ENCODE assay signal across 8 mouse cellular contexts in genomic region chr3:57735511-57736370, GRCm38 (mm10). TPM values are rescaled to one million over a fixed set of nuclear protein-coding genes. Genes with fewer than 3 reads are reported as not detected.
DNase-seq lines count a peak whose midpoint lies in the region; ATAC-seq and TF ChIP-seq lines count a peak whose summit lies in the region.

Gene Rnf13, plus strand, starts transcription at chr3:57736062.

- H3K9ac ChIP-seq in heart, embryonic 11.5 days (ENCODE audit: low read depth, low read length) = peak within 1 kb of the TSS; percentile 84
- peak within 1 kb of the TSS; percentile 79 for H3K9ac ChIP-seq in kidney, embryonic 16.5 days (replicated peaks; ENCODE audit: low read length)
- peak within 1 kb of the TSS; percentile 95 for H3K9ac ChIP-seq in liver, adult 2 months (ENCODE audit: low read depth, low read length)

- H3K79me2 ChIP-seq in C2C12 (ENCODE audit: control insufficient read depth, insufficient read depth) (peaks cover 32% of the 10 kb centered on the region), myocyte (ENCODE audit: control insufficient read depth, insufficient read depth) (peaks cover 25% of the 10 kb centered on the region)
- peaks cover 2% of the 10 kb centered on the region; the same call in 1 of the 2 replicates for H3K79me2 ChIP-seq in liver, adult 2 months (ENCODE audit: control insufficient read depth, insufficient read depth, low read length)

- H3K4me1 ChIP-seq in erythroblast, embryonic 14.5 days (ENCODE audit: control insufficient read depth) = peaks cover 21% of the 10 kb centered on the region
- 0 out of 2 replicates have a peak, but pooled peaks cover 2% of the 10 kb centered on the region for H3K4me1 ChIP-seq in heart, embryonic 11.5 days (ENCODE audit: control insufficient read depth, insufficient read depth, low read length)
- H3K4me1 ChIP-seq in kidney, embryonic 16.5 days (ENCODE audit: insufficient read depth, low read length) = peaks cover 11% of the 10 kb centered on the region
- H3K4me1 ChIP-seq in liver, adult 2 months (ENCODE audit: control insufficient read depth, insufficient read depth, low read length) = peaks cover 8% of the 10 kb centered on the region; the same call in 1 of the 2 replicates

- peak; percentile 98 for ATAC-seq in heart, embryonic 11.5 days (replicated peaks; ENCODE audit: insufficient number of reproducible peaks, low FRiP score, low TSS enrichment)
- peak; percentile 99 for ATAC-seq in kidney, embryonic 16.5 days (ENCODE audit: low FRiP score, low TSS enrichment)

- DNase-seq in brain, embryonic 14.5 days (ENCODE audit: low read depth) = peak; percentile 98
- peak; percentile 95 for DNase-seq in liver, adult 2 months (ENCODE audit: extremely low read depth, low read depth, low spot score)
- peak; percentile 91 for DNase-seq in splenic B cell, adult 2 months (ENCODE audit: low read depth, low spot score)

- TF ChIP-seq POLR2A in brain, embryonic 14.5 days (IDR thresholded peaks at IDR 0.05; ENCODE audit: borderline replicate concordance, extremely low read depth, insufficient read depth, insufficient read length, poor library complexity, severe bottlenecking) = peak; percentile 47; the same call in 1 of the 2 replicates
- TF ChIP-seq POLR2A in liver, adult 2 months (IDR thresholded peaks at IDR 0.05; ENCODE audit: extremely low read depth, insufficient read depth, low read length) = peak; percentile 69; the same call in 1 of the 2 replicates
- peak; percentile 46 for TF ChIP-seq POLR2A in myocyte (IDR thresholded peaks at IDR 0.05; ENCODE audit: insufficient read length, low read depth)

- peak within 1 kb of the TSS; percentile 83 for H3K4me2 ChIP-seq in heart, embryonic 11.5 days
- H3K4me2 ChIP-seq in kidney, embryonic 16.5 days (replicated peaks; ENCODE audit: low read depth, low read length) = peak within 1 kb of the TSS; percentile 73
- peak within 1 kb of the TSS; percentile 95 for H3K4me2 ChIP-seq in myocyte (ENCODE audit: low read depth)

- TF ChIP-seq CTCF in C2C12 (IDR thresholded peaks at IDR 0.05; ENCODE audit: control insufficient read depth, insufficient read depth, insufficient read length) = no peak
- TF ChIP-seq CTCF in brain, embryonic 14.5 days (IDR thresholded peaks at IDR 0.05; ENCODE audit: borderline replicate concordance, extremely low read depth, insufficient read depth, insufficient read length) = no peak
- no peak for TF ChIP-seq CTCF in liver, adult 2 months (IDR thresholded peaks at IDR 0.05; ENCODE audit: low read depth, low read length)

- peak within 1 kb of the TSS; percentile 91 for H3K27ac ChIP-seq in heart, embryonic 11.5 days (ENCODE audit: low read depth, low read length)
- peak within 1 kb of the TSS; percentile 98 for H3K27ac ChIP-seq in kidney, embryonic 16.5 days (ENCODE audit: low read length)
- peak within 1 kb of the TSS; percentile 99 for H3K27ac ChIP-seq in liver, adult 2 months (replicated peaks; ENCODE audit: insufficient read depth, low read depth, low read length)

- peak within 1 kb of the TSS; percentile 80 for H3ac ChIP-seq in C2C12 (ENCODE audit: control insufficient read depth, insufficient read length, low read depth)
- H3ac ChIP-seq in myocyte (ENCODE audit: control insufficient read depth, insufficient read length) = peak within 1 kb of the TSS; percentile 26

- WGBS in heart, embryonic 11.5 days (ENCODE audit: insufficient replicate concordance) = under 1% methylated on average over 59 of the region's 59 CpGs
- under 1% methylated on average over 59 of the region's 59 CpGs for WGBS in kidney, embryonic 16.5 days
- WGBS in liver, adult 2 months = under 1% methylated on average over 59 of the region's 59 CpGs

- H3K79me3 ChIP-seq in C2C12 (ENCODE audit: low read depth) = peaks cover 16% of the 10 kb centered on the region

- no peaks in the 10 kb centered on the region for H3K9me3 ChIP-seq in erythroblast, embryonic 14.5 days (ENCODE audit: control insufficient read depth, low read length)
- no peaks in the 10 kb centered on the region for H3K9me3 ChIP-seq in heart, embryonic 11.5 days (replicated peaks; ENCODE audit: control insufficient read depth, low read length)
- H3K9me3 ChIP-seq in kidney, embryonic 16.5 days (ENCODE audit: low read length) = no peaks in the 10 kb centered on the region

- H3K4me3 ChIP-seq in C2C12 (ENCODE audit: insufficient read depth, poor library complexity, severe bottlenecking) (peak within 1 kb of the TSS; percentile 79), myocyte (peak within 1 kb of the TSS; percentile 68)
- H3K4me3 ChIP-seq in erythroblast, embryonic 14.5 days (replicated peaks) = peak within 1 kb of the TSS; percentile 91
- H3K4me3 ChIP-seq in heart, embryonic 11.5 days (ENCODE audit: low read depth, low read length) = peak within 1 kb of the TSS; percentile 83
- H3K4me3 ChIP-seq in kidney, embryonic 16.5 days (ENCODE audit: low read length) = peak within 1 kb of the TSS; percentile 88
- H3K4me3 ChIP-seq in liver, adult 2 months (ENCODE audit: insufficient read depth, low read depth, low read length) = peak within 1 kb of the TSS; percentile 93

- H3K36me3 ChIP-seq in C2C12 (ENCODE audit: control insufficient read depth, insufficient read depth) = no peaks in the 10 kb centered on the region
- no peaks in the 10 kb centered on the region for H3K36me3 ChIP-seq in erythroblast, embryonic 14.5 days (ENCODE audit: control insufficient read depth)
- H3K36me3 ChIP-seq in heart, embryonic 11.5 days (ENCODE audit: control insufficient read depth, insufficient read depth, low read length) = no peaks in the 10 kb centered on the region
- H3K36me3 ChIP-seq in kidney, embryonic 16.5 days (ENCODE audit: insufficient read depth, low read length) = no peaks in the 10 kb centered on the region
- H3K36me3 ChIP-seq in liver, adult 2 months (ENCODE audit: control insufficient read depth, insufficient read depth, low read length) = no peaks in the 10 kb centered on the region
- no peaks in the 10 kb centered on the region for H3K36me3 ChIP-seq in myocyte (ENCODE audit: control insufficient read depth, insufficient read depth)
- H3K36me3 ChIP-seq in splenic B cell, adult 2 months (ENCODE audit: control insufficient read depth, insufficient read depth, low read length, poor library complexity, severe bottlenecking) = no peaks in the 10 kb centered on the region

- H3K27me3 ChIP-seq in C2C12 (ENCODE audit: control insufficient read depth, insufficient read depth, insufficient read length) (no peaks in the 10 kb centered on the region), myocyte (ENCODE audit: control insufficient read depth, insufficient read depth, insufficient read length) (no peaks in the 10 kb centered on the region)
- H3K27me3 ChIP-seq in erythroblast, embryonic 14.5 days (ENCODE audit: control insufficient read depth) = no peaks in the 10 kb centered on the region
- no peaks in the 10 kb centered on the region for H3K27me3 ChIP-seq in heart, embryonic 11.5 days (ENCODE audit: control insufficient read depth, insufficient read depth, low read length)
- H3K27me3 ChIP-seq in kidney, embryonic 16.5 days (ENCODE audit: insufficient read depth, low read length) = no peaks in the 10 kb centered on the region
- H3K27me3 ChIP-seq in liver, adult 2 months (ENCODE audit: control insufficient read depth, insufficient read depth, low read length) = no peaks in the 10 kb centered on the region
- H3K27me3 ChIP-seq in splenic B cell, adult 2 months (ENCODE audit: control insufficient read depth, insufficient read depth, low read length, poor library complexity, severe bottlenecking) = no peaks in the 10 kb centered on the region

TF ChIP-seq in C2C12, 6 proteins besides CTCF, POLR2A, EP300 and RAD21:
- TF ChIP-seq FOSL1 (IDR thresholded peaks at IDR 0.05; ENCODE audit: insufficient read depth, low read length, poor library complexity, severe bottlenecking) (no peak), USF1 (IDR thresholded peaks at IDR 0.05; ENCODE audit: low read depth) (no peak), MYOG (IDR thresholded peaks at IDR 0.05; ENCODE audit: control insufficient read depth, extremely low read depth, insufficient read length) (no peak), MAX (IDR thresholded peaks at IDR 0.05) (peak; percentile 93), CEBPB (IDR thresholded peaks at IDR 0.05; ENCODE audit: low read depth) (peak; percentile 72)
TF ChIP-seq in C2C12: peak in this region for 2.

TF ChIP-seq in myocyte, 11 proteins besides CTCF, POLR2A, EP300 and RAD21:
- peak; percentile 59 for TF ChIP-seq CEBPB (IDR thresholded peaks at IDR 0.05; ENCODE audit: insufficient read depth, poor library complexity, severe bottlenecking)
- TF ChIP-seq TCF3 (IDR thresholded peaks at IDR 0.05; ENCODE audit: insufficient read length, low read depth) = no peak
- TF ChIP-seq E2F4 (IDR thresholded peaks at IDR 0.05; ENCODE audit: insufficient read depth) = no peak
- TF ChIP-seq MYOD1 (IDR thresholded peaks at IDR 0.05; ENCODE audit: control insufficient read depth in 1 of 3, insufficient read length in 2 of 3, low read depth in 2 of 3) = no peak
- no peak for TF ChIP-seq TCF12 (IDR thresholded peaks at IDR 0.05; ENCODE audit: insufficient read depth, poor library complexity, severe bottlenecking)
- TF ChIP-seq MYOG (IDR thresholded peaks at IDR 0.05; ENCODE audit: control insufficient read depth in 1 of 3, insufficient read depth in 1 of 3, insufficient read length in 2 of 3, low read depth in 2 of 3) = peak in 1 of 3 experiments; percentile 7
- no peak for TF ChIP-seq USF1 (IDR thresholded peaks at IDR 0.05; ENCODE audit: low read depth)
- peak; percentile 21 for TF ChIP-seq MAX (IDR thresholded peaks at IDR 0.05; ENCODE audit: low read depth)
- TF ChIP-seq POLR2AphosphoS2 (IDR thresholded peaks at IDR 0.05; ENCODE audit: insufficient read length, low read depth) = peak; percentile 46
- TF ChIP-seq SRF (IDR thresholded peaks at IDR 0.05; ENCODE audit: control insufficient read depth, insufficient read length, low read depth) = peak; percentile 56
- TF ChIP-seq REST (IDR thresholded peaks at IDR 0.05; ENCODE audit: insufficient read depth, insufficient read length) = no peak

RNA-seq across cellular contexts. Expression of gene Rnf13, which starts in this region (rescaled TPM):
- polyA plus RNA-seq in C2C12 (2012; fragmentation: generic; extraction: Trizol) = 7.4 TPM
- 32.4 and 36.4 TPM in 2 replicates for polyA plus RNA-seq in brain, embryonic 14.5 days (2012; rRNA removed)
- 0.01 TPM in 1 of 2 replicates, not detected in the other for polyA plus RNA-seq in erythroblast, embryonic 14.5 days (2012)
- polyA plus RNA-seq in heart, embryonic 11.5 days (2014; fragmentation: Nextera tagmentation; extraction: Ambion mirVana) = 51.2 and 66.3 TPM in 2 replicates
- polyA plus RNA-seq in kidney, embryonic 16.5 days (2015; fragmentation: Nextera tagmentation; extraction: Ambion mirVana) = 77.3 and 83.7 TPM in 2 replicates
- 193 and 201 TPM in 2 replicates for total RNA-seq in liver, adult 2 months (2014; rRNA removed)
- 127 and 144 TPM in 2 replicates for polyA plus RNA-seq in liver, adult 2 months (2012; rRNA removed)
- polyA plus RNA-seq in myocyte (2012; fragmentation: generic; extraction: Trizol) = 15.6 TPM

Comparison
In these comparisons a context has a peak if more than half of its experiments do, and no peak if none do; other contexts are left out.
1. Peak in every context shown above with its lines: DNase-seq, ATAC-seq, H3K4me3 ChIP-seq and H3K27ac ChIP-seq.